24 mouse cellular contexts compared by ENCODE assay signal in genomic region chr1:66569736-66570135, GRCm38 (mm10).
"Had no signal": no experiment of that assay in that cellular context is flagged by ENCODE, and none has a peak within 500 bp of the region (broad histone marks: within the 10 kb centered on the region; RNA-seq: fewer than 3 reads in every experiment).

No protein-coding gene starts in this region.

- H3K4me2 ChIP-seq: limb, embryonic 12.5 days; limb, embryonic 15.5 days; liver, embryonic 11.5 days; lung, embryonic 14.5 days; midbrain, embryonic 13.5 days; neural tube, embryonic 12.5 days; neural tube, embryonic 15.5 days had no signal

- H3K36me3 ChIP-seq: limb, embryonic 12.5 days; limb, embryonic 15.5 days; midbrain, embryonic 10.5 days; midbrain, embryonic 13.5 days; neural tube, embryonic 12.5 days; neural tube, embryonic 15.5 days had no signal

- H3K27ac ChIP-seq: left cerebral cortex, adult 2 months; limb, embryonic 12.5 days; limb, embryonic 15.5 days; liver, embryonic 14.5 days; macrophage; midbrain, embryonic 10.5 days; midbrain, embryonic 13.5 days; neural tube, embryonic 12.5 days; neural tube, embryonic 15.5 days; stomach, postnatal 0 days had no signal

- H3K9ac ChIP-seq: limb, embryonic 12.5 days; limb, embryonic 15.5 days; liver, embryonic 14.5 days; liver, postnatal 0 days; lung, embryonic 14.5 days; midbrain, embryonic 13.5 days; neural tube, embryonic 12.5 days; neural tube, embryonic 15.5 days had no signal

- H3K4me1 ChIP-seq: limb, embryonic 12.5 days; limb, embryonic 15.5 days; megakaryocyte, embryonic 14.5 days; midbrain, embryonic 10.5 days; midbrain, embryonic 13.5 days; neural tube, embryonic 12.5 days; neural tube, embryonic 15.5 days had no signal

- H3K4me3 ChIP-seq: left cerebral cortex, adult 2 months; limb, embryonic 12.5 days; limb, embryonic 15.5 days; megakaryocyte, embryonic 14.5 days; midbrain, embryonic 10.5 days; midbrain, embryonic 13.5 days; neural tube, embryonic 12.5 days; neural tube, embryonic 15.5 days had no signal

- DNase-seq: kidney, adult 9 months; kidney, postnatal 14 days; kidney, postnatal 4 days; liver, postnatal 0 days; lung, embryonic 14.5 days; right cerebral cortex, adult 18-20 months; right cerebral cortex, postnatal 14 days; right cerebral cortex, postnatal 4 days; thymus, adult 2 months; thymus, postnatal 14 days; thymus, postnatal 4 days had no signal

- H3K27me3 ChIP-seq: limb, embryonic 12.5 days; limb, embryonic 15.5 days; megakaryocyte, embryonic 14.5 days; midbrain, embryonic 13.5 days; neural tube, embryonic 12.5 days; neural tube, embryonic 15.5 days had no signal

- H3K9me3 ChIP-seq: limb, embryonic 12.5 days; limb, embryonic 15.5 days; megakaryocyte, embryonic 14.5 days; midbrain, embryonic 13.5 days; neural tube, embryonic 12.5 days; neural tube, embryonic 15.5 days had no signal

- ATAC-seq: liver, postnatal 0 days; lung, postnatal 0 days; midbrain, embryonic 13.5 days had no signal
